Mouse (Mus musculus) c-Kit-positive CD71-negative TER-119-negative erythroid progenitor cells, embryonic 14.5 days (primary cell): ENCODE data around the gene Egfr.

ENCODE experiments used
- DNase-seq: peaks from one replicate; pipeline ENCODE4 v3.0.0-alpha.2; 2013; ENCODE audit warnings: low read depth

Egfr gene

DNA sequence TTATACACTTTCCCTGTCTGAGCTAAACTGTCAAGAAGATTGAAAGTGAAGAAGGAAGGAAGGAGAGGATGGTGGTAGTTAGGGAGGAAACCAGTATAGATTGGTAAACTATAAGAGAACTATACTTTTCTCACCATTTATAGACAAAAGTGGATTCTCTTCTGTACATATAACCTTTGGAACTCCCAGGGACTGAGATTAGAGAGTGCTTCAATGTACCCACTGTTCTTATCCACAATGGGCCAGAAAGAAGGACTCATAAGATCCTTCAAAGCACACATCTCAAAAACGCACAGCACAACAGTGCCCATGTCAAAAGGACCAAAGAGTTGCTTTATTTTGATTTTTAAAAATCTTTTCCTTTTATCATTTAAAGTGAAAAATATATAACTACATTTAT, 148.2 kb downstream of the Egfr start:
- no peak for DNase-seq

GRCm38 (mm10) chr11:16900653-16901416, 148.8 kb downstream of the Egfr start:
- DNase-seq, result no peak

DNA sequence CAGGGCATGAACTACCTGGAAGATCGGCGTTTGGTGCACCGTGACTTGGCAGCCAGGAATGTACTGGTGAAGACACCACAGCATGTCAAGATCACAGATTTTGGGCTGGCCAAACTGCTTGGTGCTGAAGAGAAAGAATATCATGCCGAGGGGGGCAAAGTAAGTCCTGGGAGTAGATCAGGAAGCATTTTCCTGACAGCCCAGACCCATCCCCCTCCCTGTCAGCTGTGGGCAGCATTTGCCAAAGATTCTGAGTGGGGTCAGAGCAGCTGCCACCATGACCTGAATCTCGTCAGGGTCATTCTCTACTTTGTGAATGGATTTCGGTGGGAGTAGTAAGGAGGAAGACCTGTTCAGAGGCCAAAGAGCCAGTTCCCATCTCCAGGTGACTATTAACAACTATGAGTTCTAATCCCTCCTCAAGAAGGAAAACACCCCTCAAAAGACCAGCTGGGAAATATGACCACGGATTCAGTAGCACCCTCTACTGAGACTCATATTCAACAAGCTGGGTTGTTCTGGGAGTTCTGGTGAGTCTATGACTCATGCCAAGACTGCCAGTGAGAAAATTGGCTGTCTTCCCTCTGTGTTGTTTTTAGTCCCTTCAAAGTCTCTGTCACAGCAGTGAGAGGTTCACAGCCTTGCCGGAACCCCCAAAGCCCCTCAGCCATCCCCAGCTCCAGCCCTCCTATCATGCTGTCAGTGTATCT, 152.5 kb downstream of the Egfr start:
- DNase-seq, result no peak

DNA sequence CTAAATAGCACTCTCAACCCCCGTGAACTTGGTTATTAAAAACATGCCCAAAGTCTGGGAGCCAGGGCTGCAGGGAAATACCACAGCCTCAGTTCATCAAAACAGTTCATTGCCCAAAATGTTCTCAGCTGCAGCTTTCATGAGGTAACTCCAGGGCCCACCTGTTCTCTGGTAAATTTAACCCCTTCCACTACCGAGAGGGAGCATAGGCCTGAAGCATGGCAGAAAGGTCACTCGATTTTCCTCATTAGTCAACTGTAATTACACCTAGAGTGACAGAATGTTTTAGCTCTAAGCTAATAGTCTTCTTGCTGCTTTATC, 153.0 kb downstream of the Egfr start:
- no peak for DNase-seq

GRCm38 (mm10) chr11:16906530-16906929, 154.5 kb downstream of the Egfr start:
- no peak for DNase-seq

GRCm38 (mm10) chr11:16907517-16908129, 155.6 kb downstream of the Egfr start:
- no peak for DNase-seq

DNA sequence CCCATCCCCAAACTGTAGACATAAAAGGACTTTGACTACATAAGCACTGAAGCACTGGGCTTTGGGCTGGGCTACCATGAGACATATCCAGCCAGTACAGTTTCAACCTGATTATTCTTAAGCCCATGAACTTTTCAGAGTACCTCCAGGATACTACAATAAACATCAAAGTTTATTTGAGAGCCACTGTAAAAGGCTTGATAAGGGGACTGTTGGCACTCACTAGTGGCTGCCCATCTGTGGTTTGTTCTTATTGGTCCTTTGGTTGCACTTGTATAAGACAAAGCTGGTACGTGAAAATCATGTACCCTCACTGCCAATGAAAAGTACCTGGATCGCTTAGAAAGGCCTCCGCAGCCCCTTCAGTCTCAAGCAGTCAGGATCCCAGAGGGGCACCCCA, 162.8 kb downstream of the Egfr start:
- DNase-seq, result no peak

DNA sequence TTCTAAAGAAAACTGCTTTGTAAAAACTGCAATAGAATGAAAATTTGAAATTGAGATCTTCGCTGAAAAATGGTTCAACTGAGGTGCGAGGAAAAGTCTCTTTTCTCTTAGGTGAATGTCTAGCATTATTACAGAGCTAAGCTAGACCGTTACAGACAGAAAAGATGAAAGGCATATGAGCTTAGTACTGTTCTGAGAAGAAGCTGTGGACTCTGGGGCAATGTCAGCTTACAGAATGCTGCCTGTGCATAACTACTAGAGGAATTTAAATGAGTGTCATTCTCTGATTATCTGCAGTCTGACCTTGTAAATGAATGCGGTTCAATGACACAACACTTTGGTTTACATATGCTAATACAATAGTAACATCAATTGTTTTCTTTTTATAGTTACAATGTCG, 163.8 kb downstream of the Egfr start:
- DNase-seq, result no peak

DNA sequence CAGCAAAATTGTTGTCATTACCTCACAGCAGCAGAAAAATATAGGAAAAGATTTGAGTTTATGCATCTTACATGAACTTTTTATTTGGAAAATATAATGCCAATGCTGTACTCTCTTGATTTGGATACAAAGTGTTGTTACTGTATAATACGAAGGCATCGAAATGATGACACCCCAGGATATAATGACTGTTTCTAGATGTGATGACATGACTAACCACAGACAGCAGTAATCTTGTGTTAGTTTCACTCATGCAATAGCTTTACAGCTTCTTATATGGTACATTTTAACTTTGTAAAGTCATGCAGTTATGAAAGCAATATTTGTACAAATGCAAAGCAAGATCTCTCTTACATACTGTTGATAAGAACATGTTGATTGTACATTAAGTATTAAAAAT, 165.5 kb downstream of the Egfr start:
- DNase-seq, result no peak

DNA sequence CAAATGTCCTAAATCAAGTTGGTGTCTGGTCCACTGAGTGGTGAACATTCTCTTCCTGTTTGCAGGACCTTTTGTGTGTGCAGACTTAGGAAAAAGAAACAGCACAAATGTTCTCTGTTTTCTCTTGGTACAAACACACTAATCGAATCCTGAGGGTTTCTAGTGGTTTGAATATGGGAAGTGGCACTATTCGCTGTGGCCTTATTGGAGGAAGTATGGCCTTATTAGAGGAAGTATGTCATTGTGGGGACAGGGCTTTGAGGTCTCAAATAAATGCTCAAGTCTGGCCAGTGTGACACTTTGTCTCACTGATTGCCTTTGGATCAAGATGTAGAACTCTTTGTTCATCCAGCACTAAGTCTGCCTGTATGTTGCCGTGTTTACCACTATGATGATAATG, 180.2 kb downstream of the Egfr start:
- no peak for DNase-seq

- no peak for DNase-seq
These were observed 183.7 kb downstream of the Egfr start for GRCm38 (mm10) chr11:16935577-16936236.

GRCm38 (mm10) chr11:16941103-16941793, 189.2 kb downstream of the Egfr start:
- DNase-seq, result no peak

DNA sequence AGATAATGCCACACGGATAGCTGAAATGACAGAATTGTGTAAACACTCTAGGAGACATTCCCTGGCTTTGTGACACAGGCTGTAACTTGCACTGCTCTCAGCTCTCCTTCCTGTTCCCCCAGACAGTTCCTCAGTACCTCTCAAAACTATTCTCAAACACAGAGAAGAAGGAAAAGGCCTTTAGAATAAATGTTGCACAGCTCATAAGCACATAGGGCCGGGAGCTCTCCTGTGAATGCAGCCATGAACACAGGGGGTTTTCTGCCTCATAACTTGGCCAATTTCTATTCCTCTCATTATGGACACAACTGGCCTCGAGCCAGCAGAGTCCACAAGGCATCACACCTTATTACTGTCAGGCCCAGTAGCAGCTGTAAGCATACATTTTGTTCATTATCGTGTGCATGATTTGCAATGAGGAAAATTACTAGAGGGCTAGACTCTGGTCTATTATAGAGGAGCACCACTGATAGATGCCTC, 190.0 kb downstream of the Egfr start:
- DNase-seq, result no peak

GRCm38 (mm10) chr11:16943016-16943415, 191.0 kb downstream of the Egfr start:
- no peak for DNase-seq

DNA sequence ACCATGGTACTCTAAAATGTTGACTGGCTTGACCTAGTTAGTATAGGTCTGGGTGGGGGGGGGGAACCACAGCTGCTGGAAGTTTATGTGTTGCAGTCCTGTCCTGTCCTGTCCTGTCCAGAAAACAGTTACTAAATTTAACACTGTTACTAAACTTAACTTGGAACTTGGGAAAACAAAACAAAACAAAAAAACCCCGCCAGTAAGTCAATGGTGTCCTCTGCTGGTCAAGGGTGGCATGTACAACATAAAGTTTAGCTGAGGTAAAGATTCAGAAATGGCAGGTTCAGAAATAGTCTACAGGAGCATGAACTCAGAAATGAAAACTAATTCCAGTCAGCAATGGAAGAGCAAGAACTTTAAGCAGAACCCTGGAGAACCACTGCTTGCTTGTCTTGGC, 196.8 kb downstream of the Egfr start:
- DNase-seq, result no peak

- no peak for DNase-seq
These were observed 198.4 kb downstream of the Egfr start for GRCm38 (mm10) chr11:16950226-16950975.

GRCm38 (mm10) chr11:16950976-16951760, 199.2 kb downstream of the Egfr start, which contains the start of gene Fbxo48:
TSS of gene Fbxo48 (plus strand) at chr11:16951375.
- DNase-seq, result peak; percentile 98

DNA sequence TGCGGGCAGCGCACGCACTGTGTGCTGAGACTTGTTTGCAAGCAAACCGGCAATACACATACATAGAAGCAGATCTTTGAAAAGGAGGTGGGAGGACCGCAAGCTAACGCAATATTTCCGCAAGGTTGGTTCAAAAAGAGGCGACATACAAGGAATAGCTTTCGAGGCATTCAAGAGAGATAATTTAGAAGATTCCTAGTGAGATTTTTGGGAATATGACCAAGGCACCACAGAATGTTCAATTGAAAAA, 199.7 kb downstream of the Egfr start:
- no peak for DNase-seq

DNA sequence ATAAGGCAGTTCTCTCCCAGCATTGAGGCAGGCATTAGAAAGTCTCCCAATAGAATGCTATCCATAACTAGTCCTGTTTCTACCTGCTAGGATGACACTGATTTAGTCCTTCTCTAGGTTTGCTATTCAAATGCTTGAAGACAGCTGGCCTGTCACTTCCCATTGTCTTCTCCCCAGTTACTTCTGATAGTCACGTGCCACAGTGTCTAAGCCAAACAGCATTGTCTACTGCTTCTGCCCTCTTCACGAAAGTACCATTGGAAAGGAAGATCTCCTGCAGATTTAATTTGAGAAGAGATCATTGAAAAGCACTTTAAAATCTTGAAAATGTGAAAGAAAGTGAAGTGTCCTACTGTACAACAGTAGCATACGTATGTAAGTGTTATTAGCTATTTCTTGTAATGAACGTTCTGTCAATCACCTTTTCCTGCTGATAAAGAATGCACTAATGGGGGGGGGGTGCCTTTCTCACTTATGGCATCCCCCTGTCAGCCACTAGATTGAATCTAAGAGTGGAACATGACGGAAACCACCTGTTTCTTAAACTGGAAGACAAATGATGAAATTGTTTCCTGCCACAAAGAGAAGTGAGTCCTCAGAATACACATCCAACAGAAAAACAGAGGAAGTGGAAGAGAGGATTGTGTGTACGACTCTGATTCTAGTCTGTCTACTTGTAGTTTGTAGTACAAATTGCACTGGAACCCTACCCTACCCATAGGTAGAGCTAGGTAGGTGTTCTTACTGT, 204.3 kb downstream of the Egfr start:
- DNase-seq, result no peak

GRCm38 (mm10) chr11:16957030-16957429, 205.0 kb downstream of the Egfr start:
- DNase-seq, result no peak
